Mouse (Mus musculus): Measurements from ENCODE around the gene Stard13. TPM values are rescaled to one million over a fixed set of nuclear protein-coding genes. Genes with fewer than 3 reads are reported as not detected.

The Stard13 gene
- total RNA-seq, 2 experiments from 2014 or later, result not detected

Other genes starting within 250 kb of the Stard13 start
- gene Gm42906, start 194.3 kb upstream of the Stard13 start, total RNA-seq (2015; ENCODE audit: low replicate concordance), result not detected in 2 replicates
- not detected in 2 replicates for gene Gm42906, start 194.3 kb upstream of the Stard13 start, total RNA-seq (2017; ENCODE audit: low replicate concordance)

Measured in erythroid progenitor cell, adult 5-6 weeks (primary cell).